Mouse (Mus musculus) spleen, adult 2 months (tissue): ENCODE data around the gene Cadm4.

ENCODE experiments used
- CTCF ChIP-seq: fragments of 200-500 bp; IDR thresholded peaks from 2 replicates; pipeline ENCODE4 v1.5.1; 2011; ENCODE audit warnings: mild to moderate bottlenecking, inconsistent platforms; ENCODE audit not compliant: insufficient read depth, insufficient read length, insufficient replicate concordance; ENCODE audit errors: extremely low read depth
- POLR2A ChIP-seq: fragments of 200-500 bp; IDR thresholded peaks from 2 replicates; pipeline ENCODE4 v1.6.1; 2011; ENCODE audit warnings: low read depth, low read length, inconsistent platforms

DNA sequence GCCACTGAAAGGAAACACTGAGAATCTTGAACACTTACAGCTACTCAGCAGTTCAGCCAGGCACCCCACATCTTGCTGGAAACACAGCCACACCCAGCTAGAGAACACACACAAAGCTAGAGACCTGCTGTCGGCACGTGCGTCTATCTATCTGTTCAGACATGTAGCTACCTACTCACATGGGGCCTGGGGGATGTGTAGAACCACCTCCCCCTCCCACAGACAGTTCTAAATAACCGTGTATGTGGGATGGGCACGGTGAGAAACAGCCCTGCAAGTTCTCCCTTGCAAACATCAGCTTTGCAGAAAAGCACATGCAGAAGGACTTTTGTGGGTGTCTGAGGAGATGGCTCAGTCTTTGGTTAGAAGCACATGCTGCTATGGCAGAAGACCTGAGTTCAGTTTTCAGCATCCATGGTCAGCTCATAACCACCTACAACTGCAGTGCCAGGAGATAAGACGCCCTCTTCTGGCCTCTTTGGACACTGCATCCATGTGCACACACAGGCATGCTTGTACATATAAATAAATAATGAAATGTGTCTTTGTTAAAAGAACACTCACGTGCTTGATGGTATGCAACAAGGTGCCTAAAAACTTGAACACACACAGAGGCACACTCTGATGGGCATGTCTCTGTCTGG, 35.0 kb upstream of the Cadm4 start:
- TF ChIP-seq CTCF: no peak
- TF ChIP-seq POLR2A: no peak
